Mouse (Mus musculus) left cerebral cortex, adult 11 months (tissue): ENCODE results near the gene Ak8.

Experiments
- DNase-seq: peaks from one replicate; pipeline ENCODE4 v3.0.0; 2022; ENCODE audit warnings: low spot score

Gene Ak8

GRCm38 (mm10) chr2:28699361-28700335, at the start of gene Ak8, which contains the start of gene Spaca9:
TSS of gene Ak8 (plus strand) at chr2:28700164.
TSS of gene Spaca9 (minus strand) at chr2:28699727.
- peak; percentile 64 for DNase-seq

- no peak for DNase-seq
These were observed 49.4 kb upstream of the Ak8 start for GRCm38 (mm10) chr2:28650526-28650925.

- DNase-seq = no peak
These were observed 46.6 kb upstream of the Ak8 start for GRCm38 (mm10) chr2:28653351-28653750.

- no peak for DNase-seq
These were observed 45.7 kb upstream of the Ak8 start for GRCm38 (mm10) chr2:28654295-28654694.

- no peak for DNase-seq
These were observed 43.7 kb upstream of the Ak8 start for GRCm38 (mm10) chr2:28656216-28656615.

- no peak for DNase-seq
These were observed 37.1 kb upstream of the Ak8 start for GRCm38 (mm10) chr2:28662891-28663290.

- DNase-seq = no peak
These were observed 34.1 kb upstream of the Ak8 start for GRCm38 (mm10) chr2:28665818-28666217.

- no peak for DNase-seq
These were observed 28.5 kb upstream of the Ak8 start for GRCm38 (mm10) chr2:28671438-28671837.

GRCm38 (mm10) chr2:28676005-28676404, 24.0 kb upstream of the Ak8 start:
- DNase-seq = no peak

- DNase-seq = no peak
These were observed 19.3 kb upstream of the Ak8 start for GRCm38 (mm10) chr2:28680710-28681109.

- peak; percentile 41 for DNase-seq
These were observed 18.2 kb upstream of the Ak8 start for GRCm38 (mm10) chr2:28681718-28682117.

- peak; percentile 28 for DNase-seq
These were observed 14.1 kb upstream of the Ak8 start for GRCm38 (mm10) chr2:28685895-28686294.

- DNase-seq = no peak
These were observed 11.5 kb upstream of the Ak8 start for GRCm38 (mm10) chr2:28688431-28688830.

- DNase-seq = no peak
These were observed 7.3 kb upstream of the Ak8 start for GRCm38 (mm10) chr2:28692692-28693091.

- DNase-seq = no peak
These were observed 1.4 kb upstream of the Ak8 start for GRCm38 (mm10) chr2:28698566-28698965.

- no peak for DNase-seq
These were observed 1.8 kb downstream of the Ak8 start for GRCm38 (mm10) chr2:28701646-28702262.

GRCm38 (mm10) chr2:28706106-28706636, 6.2 kb downstream of the Ak8 start:
- no peak for DNase-seq

- DNase-seq = no peak
These were observed 6.8 kb downstream of the Ak8 start for GRCm38 (mm10) chr2:28706787-28707186.

- DNase-seq = no peak
These were observed 13.1 kb downstream of the Ak8 start for GRCm38 (mm10) chr2:28713036-28713435.

- DNase-seq = no peak
These were observed 22.5 kb downstream of the Ak8 start for GRCm38 (mm10) chr2:28722419-28722818.

- no peak for DNase-seq
These were observed 23.9 kb downstream of the Ak8 start for GRCm38 (mm10) chr2:28723912-28724311.

- DNase-seq = no peak
These were observed 27.9 kb downstream of the Ak8 start for GRCm38 (mm10) chr2:28727786-28728404.
